Mouse (Mus musculus) olfactory bulb, adult 2 months (tissue): ENCODE data around the gene Gm7029. TPM values are rescaled to one million over a fixed set of nuclear protein-coding genes. Genes with fewer than 3 reads are reported as not detected.
"Not testable (repeated sequence)": the region's sequence is repeated elsewhere in the genome, so short reads cannot be mapped to it uniquely, and the experiment has no call there.

Experiments used
- H3K27ac ChIP-seq: fragments of 200-500 bp; 2 replicates; pipeline ENCODE4 v1.5.1; 2012; ENCODE audit warnings: low read depth, low read length; ENCODE audit not compliant: insufficient read depth
- H3K4me1 ChIP-seq: fragments of 200-500 bp; 2 replicates; pipeline ENCODE4 v1.6.1; 2012; ENCODE audit warnings: low read length; ENCODE audit not compliant: control insufficient read depth, insufficient read depth
- H3K4me3 ChIP-seq: fragments of 200-500 bp; 2 replicates; pipeline ENCODE4 v1.5.1; 2012; ENCODE audit warnings: mild to moderate bottlenecking, low read depth, low read length, moderate library complexity; ENCODE audit not compliant: insufficient read depth
- CTCF ChIP-seq: fragments of 200-500 bp; IDR thresholded peaks from 2 replicates; pipeline ENCODE4 v1.5.1; 2012; ENCODE audit warnings: low read depth, mild to moderate bottlenecking, low read length, moderate library complexity; ENCODE audit not compliant: insufficient read depth
- POLR2A ChIP-seq: fragments of 200-500 bp; IDR thresholded peaks from 2 replicates; pipeline ENCODE4 v1.6.1; 2012; ENCODE audit warnings: mild to moderate bottlenecking, low read depth, low read length, moderate library complexity; ENCODE audit not compliant: insufficient read depth
- WGBS: fragments of 180-500 bp; shearing (Covaris S2); methylation state at CpG from one replicate; pipeline ENCODE4 v1.1.7; 2018; 5-methylcytosine and 5-hydroxymethylcytosine counted together
- polyA plus RNA-seq: library from polyadenylated mRNA; stranded (reverse); fragments of >200 nt; gene quantifications from 2 replicates; pipeline ENCODE4 v1.2.4, GENCODE M21; 2012; ENCODE audit warnings: low replicate concordance; ENCODE audit not compliant: missing spikeins, insufficient read depth, insufficient read length

The Gm7029 gene
- polyA plus RNA-seq, 1 experiment = not detected

DNA sequence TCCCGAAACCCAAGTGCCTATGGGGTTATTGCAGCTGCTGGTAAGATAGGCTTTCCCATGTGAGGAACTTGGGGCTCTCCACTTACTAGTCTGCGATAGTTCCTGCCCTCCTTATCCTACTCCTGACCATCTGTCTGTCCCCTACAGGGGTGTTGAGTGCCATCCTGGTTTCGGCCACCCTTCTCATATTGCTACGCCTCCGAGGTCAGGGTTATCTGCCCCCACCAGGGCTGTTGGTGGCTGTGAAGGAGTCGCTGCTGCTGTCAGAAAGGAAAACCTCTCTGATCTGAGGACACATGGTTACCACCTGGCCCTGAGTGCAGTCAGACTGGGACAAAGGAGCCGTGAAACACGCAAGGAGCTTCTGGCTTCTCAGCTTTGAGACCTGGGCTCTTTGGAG, 25.5 kb upstream of the Gm7029 start:
- Histone ChIP-seq H3K27ac (no peak overlapping the region), H3K4me1 (peaks cover 7% of the 10 kb centered on the region), H3K4me3 (no peak overlapping the region)
- WGBS = 95% methylated on average over 8 of the region's 8 CpGs
- TF ChIP-seq CTCF (no peak), POLR2A (no peak)

DNA sequence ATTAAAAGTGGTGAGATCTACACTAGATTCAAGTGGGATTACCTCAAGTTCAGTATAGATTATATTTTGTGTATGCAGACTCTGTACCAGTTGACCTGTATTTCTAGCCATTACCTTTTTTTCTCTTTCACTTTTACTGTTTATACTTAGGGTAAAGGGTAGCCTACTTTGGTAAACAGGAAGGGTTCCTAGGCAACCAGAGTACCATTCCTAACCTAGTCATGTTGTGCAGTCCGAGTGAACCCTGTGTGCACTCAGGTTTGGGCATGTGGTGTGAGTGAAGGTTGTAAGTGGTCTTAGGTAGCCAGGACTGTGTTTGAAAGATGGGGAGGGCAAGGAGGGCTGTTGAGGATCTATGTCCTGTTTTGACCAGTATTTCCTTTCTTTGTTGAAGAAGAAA, 22.3 kb upstream of the Gm7029 start:
- WGBS = 80% methylated on average over 1 of the region's 1 CpGs
- H3K4me1 ChIP-seq = no peaks in the 10 kb centered on the region
- no peak for TF ChIP-seq CTCF
- no peak overlapping the region for H3K4me3 ChIP-seq
- H3K27ac ChIP-seq = no peak overlapping the region

DNA sequence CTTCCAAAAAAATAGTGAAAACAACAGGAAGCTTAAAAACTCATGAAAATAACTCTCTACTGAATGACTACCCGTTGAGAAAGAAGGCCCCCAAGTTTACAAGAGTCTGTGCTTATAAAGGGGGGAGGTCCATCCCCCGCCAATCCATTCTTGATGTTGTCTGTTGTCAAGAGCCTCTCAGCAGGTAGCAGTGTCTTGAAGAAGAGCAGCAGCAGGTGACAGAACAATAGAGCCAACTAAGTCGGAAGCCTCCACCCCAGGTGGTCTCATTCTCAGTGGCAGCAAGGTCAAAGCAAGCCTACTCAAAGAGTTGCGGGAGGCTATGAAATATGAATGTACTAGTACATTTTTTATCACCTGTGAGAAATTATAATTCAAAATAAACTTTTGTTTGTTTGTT, 15.8 kb upstream of the Gm7029 start:
- WGBS = 83% methylated on average over 4 of the region's 4 CpGs
- no peaks in the 10 kb centered on the region for H3K4me1 ChIP-seq
- TF ChIP-seq POLR2A (no peak), CTCF (no peak)
- H3K4me3 ChIP-seq = no peak overlapping the region
- no peak overlapping the region for H3K27ac ChIP-seq

DNA sequence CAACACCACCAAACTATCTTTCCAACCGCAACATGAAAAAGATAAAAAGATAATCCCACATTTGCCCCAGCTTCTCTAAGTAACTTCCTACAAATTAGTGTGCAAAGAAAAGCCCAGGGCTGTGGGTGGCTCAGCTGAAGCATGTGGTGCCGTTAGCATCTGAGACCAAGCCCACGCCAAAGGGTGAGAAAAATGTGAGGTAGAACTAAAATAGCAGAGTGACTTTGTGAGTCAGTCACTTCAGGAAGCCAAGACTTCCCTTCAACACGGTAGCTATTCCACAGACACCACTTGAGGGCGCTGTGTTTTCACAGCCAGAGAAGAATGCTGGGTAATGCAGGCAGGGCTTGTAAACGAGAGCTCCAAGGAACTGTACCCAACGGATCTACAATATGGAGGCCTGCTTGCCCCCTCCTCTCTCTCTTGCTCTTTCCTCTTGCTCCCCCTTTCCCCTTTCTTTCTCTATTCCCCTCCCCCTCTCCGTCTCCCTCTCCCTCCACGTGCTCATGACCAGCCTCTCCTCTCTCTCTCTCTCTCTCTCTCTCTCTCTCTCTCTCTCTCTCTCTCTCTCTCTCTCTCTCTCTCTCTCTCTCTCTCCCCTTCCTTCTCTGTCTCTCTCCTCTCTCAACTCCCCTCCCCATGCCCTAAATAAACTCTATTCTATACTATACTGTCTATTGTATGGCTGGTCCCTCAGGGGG, 8.2 kb upstream of the Gm7029 start:
- peak overlapping the region; percentile 12; the same call in 1 of the 2 replicates for H3K4me3 ChIP-seq

DNA sequence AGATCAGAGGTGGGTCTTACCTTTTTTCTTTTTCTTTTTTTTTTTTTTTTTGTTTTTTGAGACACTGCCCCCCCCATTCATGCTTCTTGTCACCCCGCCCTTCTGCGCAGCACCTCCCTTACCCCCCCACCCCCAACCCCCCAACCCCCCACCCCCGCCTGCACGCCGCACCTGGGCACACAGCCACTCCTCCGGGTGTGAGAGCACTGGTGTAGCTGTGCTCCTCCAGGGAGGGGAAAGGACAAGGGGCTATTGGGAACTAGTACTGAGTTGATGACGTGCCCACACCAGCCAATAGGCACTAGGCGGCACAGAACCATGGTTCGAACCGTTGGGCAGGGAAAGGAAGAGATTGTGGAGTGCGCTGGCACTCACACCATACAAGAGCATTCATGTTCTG, 774 bp downstream of the Gm7029 start:
- no peak for TF ChIP-seq CTCF
- no peak for TF ChIP-seq POLR2A

More for the DNA sequence above, 8.2 kb upstream of the Gm7029 start:
- Histone ChIP-seq H3K4me1 (peaks cover 3% of the 10 kb centered on the region), H3K27ac (no peak overlapping the region)
- peak; percentile 37; the same call in 1 of the 2 replicates for TF ChIP-seq CTCF
- TF ChIP-seq POLR2A = no peak
- 15% methylated on average over 9 of the region's 9 CpGs for WGBS

DNA sequence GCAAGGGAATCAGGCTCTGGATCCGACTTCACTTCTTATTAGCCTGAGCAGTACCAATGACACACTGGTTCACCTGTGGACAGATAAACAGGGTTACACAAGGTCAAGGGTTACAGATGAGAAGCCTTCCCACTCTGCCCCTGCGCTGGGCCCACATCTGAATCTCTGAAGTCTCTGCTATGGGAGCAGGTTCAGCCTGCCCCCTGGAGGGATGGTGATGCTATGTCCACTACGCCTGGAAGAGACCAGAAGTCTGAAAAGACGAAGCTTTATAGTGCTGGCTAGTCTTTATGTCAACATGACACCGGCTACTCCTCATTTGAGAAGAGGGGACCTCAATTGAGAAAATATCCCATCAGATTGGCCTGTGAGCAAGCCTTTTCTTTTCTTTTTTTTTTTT, 2.2 kb downstream of the Gm7029 start:
- not testable (repeated sequence) for H3K4me3 ChIP-seq, H3K27ac ChIP-seq, H3K4me1 ChIP-seq
- 86% methylated on average over 5 of the region's 5 CpGs for WGBS

More for the DNA sequence above, 774 bp downstream of the Gm7029 start:
- Histone ChIP-seq H3K27ac (no peak overlapping the region), H3K4me1 (no peaks in the 10 kb centered on the region), H3K4me3 (no peak overlapping the region)
- WGBS = 89% methylated on average over 11 of the region's 11 CpGs

DNA sequence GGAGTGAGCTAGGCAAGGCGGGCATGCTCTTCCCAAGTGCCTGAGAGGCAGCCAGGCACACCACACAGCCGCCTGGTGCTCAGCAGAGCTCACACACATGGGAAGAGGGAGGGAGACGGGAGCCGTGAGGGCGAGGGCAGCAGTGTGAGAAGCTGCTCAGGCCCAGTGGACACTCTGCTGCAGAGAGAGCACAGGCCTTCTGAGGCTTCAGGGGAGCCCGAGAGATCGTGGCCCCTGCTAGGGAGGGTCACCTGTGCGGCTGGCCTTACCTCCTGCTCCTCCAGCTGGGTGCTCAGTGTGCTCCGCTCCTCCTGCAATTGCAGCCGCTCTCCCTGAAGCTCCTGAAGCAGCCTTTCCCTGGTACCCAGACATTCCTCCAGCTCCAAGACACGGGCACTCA, 10.7 kb downstream of the Gm7029 start:
- H3K4me1 ChIP-seq, H3K4me3 ChIP-seq: not testable (repeated sequence)
- WGBS = 93% methylated on average over 10 of the region's 11 CpGs

DNA sequence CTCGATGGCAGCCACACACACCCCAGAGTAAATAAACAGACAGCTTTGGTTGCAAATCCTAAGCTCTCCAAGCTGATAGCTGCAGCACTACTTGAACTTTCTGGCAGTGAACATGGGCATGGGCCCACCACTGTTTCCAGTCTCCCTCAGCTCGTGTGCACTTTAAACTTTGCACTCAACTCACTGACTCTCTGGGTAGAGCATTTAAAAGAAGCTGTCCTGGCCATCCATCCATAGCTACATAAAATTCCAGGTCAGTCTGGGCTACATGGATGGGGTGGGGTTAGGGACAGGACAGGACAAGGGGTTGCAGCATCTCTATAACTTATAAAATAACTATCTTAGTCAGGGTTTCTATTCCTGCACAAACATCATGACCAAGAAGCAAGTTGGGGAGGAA, 14.2 kb downstream of the Gm7029 start:
- H3K27ac ChIP-seq, H3K4me1 ChIP-seq, H3K4me3 ChIP-seq: not testable (repeated sequence)
- 68% methylated on average over 2 of the region's 2 CpGs for WGBS

More for the DNA sequence above, 10.7 kb downstream of the Gm7029 start:
- not testable (repeated sequence) for H3K27ac ChIP-seq

DNA sequence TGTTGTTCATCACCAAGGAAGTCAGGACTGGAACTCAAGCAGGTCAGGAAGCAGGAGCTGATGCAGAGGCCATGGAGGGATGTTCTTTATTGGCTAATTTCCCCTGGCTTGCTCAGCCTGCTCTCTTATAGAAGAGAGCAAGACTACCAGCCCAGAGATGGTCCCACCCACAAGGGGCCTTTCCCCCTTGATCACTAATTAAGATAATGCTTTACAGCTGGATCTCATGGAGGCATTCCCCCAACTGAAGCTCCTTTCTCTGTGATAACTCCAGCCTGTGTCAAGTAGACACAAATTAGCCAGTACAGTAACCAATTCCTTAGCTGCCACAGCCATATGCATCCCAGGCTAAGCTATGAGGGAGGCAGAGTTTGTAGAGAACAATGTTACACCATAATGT, 14.6 kb downstream of the Gm7029 start:
- not testable (repeated sequence) for H3K4me3 ChIP-seq, H3K4me1 ChIP-seq, H3K27ac ChIP-seq

DNA sequence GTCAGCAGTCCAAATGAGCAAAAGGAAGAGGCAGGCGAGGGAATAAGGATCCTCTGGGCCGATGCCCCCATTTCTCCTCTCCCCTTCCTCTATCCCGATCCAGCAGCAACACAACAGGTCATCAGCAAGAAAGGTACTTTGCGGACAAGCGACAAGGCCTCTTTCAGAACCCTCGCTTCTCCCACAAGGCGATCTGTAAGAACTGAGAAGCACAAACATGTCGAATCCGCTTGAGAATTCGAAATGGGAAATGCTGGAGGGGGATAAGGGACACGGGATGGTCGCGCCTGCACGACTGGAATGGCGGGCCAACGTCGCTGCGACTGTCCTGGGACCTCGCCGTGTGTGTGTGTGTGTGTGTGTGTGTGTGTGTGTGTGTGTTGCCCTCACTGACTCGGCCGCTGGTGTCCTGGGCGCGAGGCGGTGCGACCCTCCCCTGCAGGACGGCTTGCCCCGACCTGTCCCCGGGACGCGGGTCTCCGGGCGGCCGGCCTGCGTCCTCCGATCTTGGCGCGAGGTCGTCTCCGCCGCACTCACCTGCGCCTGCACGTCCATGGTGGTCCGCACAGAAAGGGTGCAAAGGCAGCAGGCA, 16.4 kb downstream of the Gm7029 start:
- 2% methylated on average over 43 of the region's 44 CpGs for WGBS
- H3K27ac ChIP-seq, H3K4me1 ChIP-seq: not testable (repeated sequence)
- H3K4me3 ChIP-seq = peak overlapping the region; percentile 57
